Mouse (Mus musculus) NIH3T3 (cell line): ENCODE data around the gene Omp.

Experiments
- DNase-seq: peaks from one replicate; pipeline ENCODE4 v3.0.0-alpha.2; 2012; ENCODE audit warnings: low read depth

Gene Omp

DNA sequence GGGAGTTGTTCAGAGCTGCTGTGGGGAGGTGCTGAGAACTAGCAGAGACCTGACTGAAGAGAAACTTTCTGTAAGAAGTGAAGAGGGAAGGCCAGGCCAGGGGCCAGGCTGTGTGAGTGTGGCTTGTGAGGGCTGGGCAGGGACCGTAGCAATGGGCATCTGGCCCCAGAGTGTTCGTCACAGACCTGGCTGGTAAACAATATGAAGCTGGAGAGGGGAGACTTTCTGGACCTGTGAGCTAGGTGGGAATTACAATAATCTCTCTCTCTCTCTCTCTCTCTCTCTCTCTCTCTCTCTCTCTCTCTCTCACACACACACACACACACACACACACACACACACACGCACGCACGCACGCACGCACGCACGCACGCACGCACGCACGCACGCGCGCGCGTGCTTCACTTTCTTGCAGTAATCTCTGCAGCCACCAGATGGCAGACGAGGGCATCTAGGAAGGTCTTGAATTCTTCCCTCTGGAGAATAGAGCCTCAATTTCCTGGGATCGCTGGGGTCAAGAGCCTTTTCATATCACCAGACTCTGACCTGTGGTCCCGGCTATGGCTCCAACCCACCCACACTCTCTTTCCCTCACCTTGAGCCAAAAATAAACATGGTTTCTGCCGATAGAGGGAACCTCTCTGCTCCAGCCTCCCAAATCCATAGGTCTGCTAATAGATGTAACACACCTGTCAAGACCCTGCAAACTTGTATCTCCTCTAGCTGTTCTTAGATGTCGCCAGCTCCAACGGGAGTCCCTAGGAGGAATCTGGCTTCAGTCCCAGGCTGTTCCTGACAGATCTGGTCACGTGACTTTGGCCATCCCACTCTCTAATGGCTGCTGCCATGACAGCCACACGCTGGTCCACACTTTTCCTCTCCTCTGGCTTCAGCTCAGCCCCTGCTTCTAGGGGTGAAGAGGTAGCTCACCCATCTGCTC, 42.0 kb downstream of the Omp start:
- peak; percentile 66 for DNase-seq

DNA sequence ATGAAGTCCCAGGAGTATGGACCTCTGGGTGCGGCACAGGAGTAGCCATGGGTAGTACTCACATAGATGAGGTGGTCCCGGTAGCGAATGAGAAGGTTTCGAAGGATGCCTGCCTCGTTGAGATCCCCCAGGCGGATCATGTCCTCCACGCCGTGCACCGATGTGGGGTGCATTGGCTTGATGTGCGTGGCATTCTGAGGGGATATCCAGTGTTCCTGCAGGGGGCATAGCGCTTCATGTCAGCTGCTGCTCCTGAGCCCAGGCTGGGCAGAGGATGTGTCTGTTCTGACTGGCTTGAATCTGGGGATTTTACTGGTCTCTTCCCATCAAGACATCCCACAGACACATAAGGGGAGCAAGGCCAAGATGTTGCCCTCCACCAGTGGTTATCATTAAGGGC, 42.8 kb downstream of the Omp start:
- peak; percentile 8 for DNase-seq

DNA sequence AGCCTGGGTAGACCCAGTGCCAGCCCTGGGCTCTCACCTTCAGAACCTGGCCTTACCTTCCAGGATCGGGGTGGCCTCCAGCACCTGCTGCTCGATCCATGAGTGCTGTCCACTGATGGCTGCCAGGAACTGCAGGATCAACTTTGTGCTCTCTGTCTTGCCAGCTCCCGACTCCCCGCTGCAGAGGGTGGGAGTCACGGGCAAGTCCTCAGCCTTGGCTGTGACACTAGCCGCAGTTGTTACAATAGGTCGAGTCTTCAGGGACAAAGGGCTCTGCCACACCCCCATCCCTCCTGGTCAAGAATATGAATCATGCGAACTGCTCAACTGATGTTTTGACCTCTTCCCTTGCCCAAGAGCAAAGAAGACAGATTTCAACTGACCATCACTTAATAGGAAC, 47.7 kb downstream of the Omp start:
- no peak for DNase-seq

DNA sequence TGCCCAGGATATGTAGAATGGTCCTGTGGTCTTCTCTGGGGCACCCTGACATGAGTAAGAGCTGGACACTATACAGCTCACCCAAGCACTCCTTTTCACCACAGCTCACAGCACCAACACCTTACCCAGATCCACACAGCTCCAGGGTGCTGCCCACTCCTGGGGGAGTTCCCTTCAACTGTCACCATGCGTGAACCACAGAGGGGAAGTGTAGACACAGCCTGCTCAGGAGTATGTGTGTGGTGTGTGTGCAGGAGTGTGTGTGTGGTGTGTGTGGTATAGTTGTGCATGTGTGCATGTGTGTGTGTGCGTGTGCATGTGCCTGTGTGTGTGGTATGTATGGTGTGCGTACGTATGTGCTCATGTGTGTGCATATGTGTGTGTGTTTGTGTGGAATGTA, 49.5 kb downstream of the Omp start:
- no peak for DNase-seq
